Mouse (Mus musculus): ENCODE measurements around the gene Svep1. TPM values are rescaled to one million over a fixed set of nuclear protein-coding genes. Genes with fewer than 3 reads are reported as not detected.
A peak's percentile ranks its signal among the peaks of the same experiment; 100 is the strongest.

Svep1 gene
- polyA plus RNA-seq, 1 experiment from 2014 or later: 0.92 TPM

DNA sequence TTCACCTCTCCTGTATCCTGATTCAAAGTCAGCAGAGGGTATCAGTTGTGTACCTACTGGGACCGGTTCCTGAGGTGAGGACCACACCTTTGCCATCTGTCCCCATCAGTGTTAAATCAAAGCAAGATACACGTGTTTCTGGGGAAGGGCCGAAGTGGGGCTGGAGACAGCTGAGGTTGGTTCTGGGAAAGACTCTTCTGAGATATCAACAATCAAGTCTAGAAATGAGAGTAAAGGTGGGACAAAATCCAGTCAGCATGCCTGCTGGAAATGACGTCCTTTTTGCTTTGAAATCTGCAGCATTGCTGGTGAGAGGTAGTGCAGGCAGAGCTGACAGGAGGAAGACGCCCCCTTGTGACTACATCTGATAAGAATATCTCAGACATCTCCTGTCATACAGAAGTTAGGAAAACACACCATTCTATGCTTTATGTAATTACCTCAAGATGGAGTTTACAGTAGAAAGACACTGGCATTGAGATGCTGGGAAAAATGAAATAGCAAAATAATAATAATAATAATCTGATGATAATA, 4.0 kb upstream of the Svep1 start:
- Histone ChIP-seq H3K9ac (replicated peaks; ENCODE audit: low read length) (no peak overlapping the region), H3K27ac (replicated peaks; ENCODE audit: low read depth, low read length) (no peak overlapping the region), H3K4me1 (ENCODE audit: control insufficient read depth, insufficient read depth, low read length) (peaks cover 5% of the 10 kb centered on the region; the same call in 1 of the 2 replicates), H3K27me3 (ENCODE audit: control insufficient read depth, insufficient read depth, low read length) (peaks cover 14% of the 10 kb centered on the region), H3K4me3 (replicated peaks; ENCODE audit: low read depth, low read length) (no peak overlapping the region), H3K36me3 (ENCODE audit: control insufficient read depth, insufficient read depth, low read length) (no peaks in the 10 kb centered on the region), H3K9me3 (ENCODE audit: control insufficient read depth, low read length) (no peaks in the 10 kb centered on the region), H3K4me2 (ENCODE audit: low read length) (no peak overlapping the region)
- peak; percentile 21 for DNase-seq
- no peak for ATAC-seq (ENCODE audit: low FRiP score, low TSS enrichment)
- WGBS: 60% methylated on average over 5 of the region's 5 CpGs

DNA sequence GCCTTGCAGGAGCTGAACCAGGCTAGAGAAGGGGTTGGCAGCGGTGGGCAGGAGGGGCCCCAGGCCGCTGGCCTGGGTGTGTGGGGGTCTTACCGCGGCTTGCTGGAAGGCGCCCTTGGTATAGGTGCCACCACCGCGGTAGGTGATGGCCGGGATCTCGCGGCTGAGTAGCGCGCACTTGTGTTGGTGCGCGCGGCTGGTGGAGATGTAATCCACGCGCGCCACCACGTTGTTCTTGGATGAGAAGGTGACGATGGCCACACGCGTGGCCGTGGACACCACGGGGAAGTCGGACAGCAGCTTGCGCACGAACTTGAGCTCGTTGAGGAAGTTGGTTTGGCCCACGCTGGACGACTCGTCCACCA, 927 bp downstream of the Svep1 start:
- peaks cover 27% of the 10 kb centered on the region for H3K27me3 ChIP-seq (ENCODE audit: control insufficient read depth, insufficient read depth, low read length)
- peak; percentile 62 for DNase-seq
- H3K27ac ChIP-seq (replicated peaks; ENCODE audit: low read depth, low read length): no peak overlapping the region

DNA sequence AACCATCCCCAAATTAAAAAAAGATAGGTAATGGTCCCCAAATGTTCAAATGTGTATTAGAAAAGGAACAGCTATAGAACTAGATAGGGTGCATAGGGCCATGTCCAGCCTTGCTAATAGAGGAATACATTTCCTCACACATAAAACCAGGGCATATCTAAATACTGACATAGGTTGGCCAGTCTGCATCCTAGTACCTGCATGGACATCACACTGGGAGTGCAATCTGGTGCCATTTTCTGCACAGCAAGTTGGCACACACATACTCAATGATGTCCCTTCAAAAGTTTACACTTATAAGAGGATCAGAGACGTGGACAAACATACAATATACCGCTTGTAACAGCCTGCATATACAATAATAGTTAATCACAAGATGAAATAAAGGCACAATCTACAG, 5.0 kb downstream of the Svep1 start:
- no peak for DNase-seq
- Histone ChIP-seq H3K27ac (replicated peaks; ENCODE audit: low read depth, low read length) (no peak overlapping the region), H3K9ac (replicated peaks; ENCODE audit: low read length) (no peak overlapping the region), H3K4me1 (ENCODE audit: control insufficient read depth, insufficient read depth, low read length) (peaks cover 6% of the 10 kb centered on the region; the same call in 1 of the 2 replicates), H3K4me3 (replicated peaks; ENCODE audit: low read depth, low read length) (no peak overlapping the region), H3K27me3 (ENCODE audit: control insufficient read depth, insufficient read depth, low read length) (peaks cover 23% of the 10 kb centered on the region), H3K9me3 (ENCODE audit: control insufficient read depth, low read length) (no peaks in the 10 kb centered on the region), H3K4me2 (ENCODE audit: low read length) (no peak overlapping the region), H3K36me3 (ENCODE audit: control insufficient read depth, insufficient read depth, low read length) (no peaks in the 10 kb centered on the region)
- no peak for ATAC-seq (ENCODE audit: low FRiP score, low TSS enrichment)
- WGBS: 87% methylated on average over 2 of the region's 2 CpGs

More for the DNA sequence above, 927 bp downstream of the Svep1 start:
- Histone ChIP-seq H3K4me2 (ENCODE audit: low read length) (peak overlapping the region; percentile 89), H3K9ac (replicated peaks; ENCODE audit: low read length) (peak overlapping the region; percentile 48), H3K9me3 (ENCODE audit: control insufficient read depth, low read length) (no peaks in the 10 kb centered on the region), H3K36me3 (ENCODE audit: control insufficient read depth, insufficient read depth, low read length) (no peaks in the 10 kb centered on the region), H3K4me3 (replicated peaks; ENCODE audit: low read depth, low read length) (peak overlapping the region; percentile 46), H3K4me1 (ENCODE audit: control insufficient read depth, insufficient read depth, low read length) (peaks cover 6% of the 10 kb centered on the region; the same call in 1 of the 2 replicates)
- 0 out of 2 replicates have a peak, but pooled peaks have one; percentile 14 for ATAC-seq (ENCODE audit: low FRiP score, low TSS enrichment)
- WGBS: 1% methylated on average over 31 of the region's 31 CpGs

DNA sequence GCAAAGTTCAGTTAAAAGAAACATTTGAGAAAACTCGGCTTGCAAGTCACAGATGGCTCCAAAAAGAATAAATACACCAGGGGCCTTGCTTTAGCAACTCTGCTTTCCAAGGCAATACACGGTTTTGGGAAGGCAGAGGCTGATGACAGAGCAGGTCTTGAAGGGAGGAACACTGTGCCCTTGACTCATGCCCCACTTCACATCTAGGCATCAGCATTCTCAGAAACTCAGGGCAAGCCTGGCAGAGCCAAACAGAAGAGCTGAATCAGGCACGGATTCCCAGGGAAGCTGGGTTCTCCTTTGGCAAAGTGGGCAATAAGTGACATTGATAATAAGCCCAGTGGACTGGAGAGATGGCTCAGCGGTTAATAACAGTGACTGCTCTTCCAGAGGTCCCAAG, 5.8 kb downstream of the Svep1 start:
- ATAC-seq (ENCODE audit: low FRiP score, low TSS enrichment) (no peak), DNase-seq (no peak)
- Histone ChIP-seq H3K9ac (replicated peaks; ENCODE audit: low read length) (no peak overlapping the region), H3K4me3 (replicated peaks; ENCODE audit: low read depth, low read length) (no peak overlapping the region), H3K36me3 (ENCODE audit: control insufficient read depth, insufficient read depth, low read length) (no peaks in the 10 kb centered on the region), H3K4me1 (ENCODE audit: control insufficient read depth, insufficient read depth, low read length) (peaks cover 2% of the 10 kb centered on the region; the same call in 1 of the 2 replicates), H3K27ac (replicated peaks; ENCODE audit: low read depth, low read length) (no peak overlapping the region), H3K4me2 (ENCODE audit: low read length) (no peak overlapping the region), H3K27me3 (ENCODE audit: control insufficient read depth, insufficient read depth, low read length) (peaks cover 14% of the 10 kb centered on the region), H3K9me3 (ENCODE audit: control insufficient read depth, low read length) (no peaks in the 10 kb centered on the region)
- 80% methylated on average over 4 of the region's 4 CpGs for WGBS

DNA sequence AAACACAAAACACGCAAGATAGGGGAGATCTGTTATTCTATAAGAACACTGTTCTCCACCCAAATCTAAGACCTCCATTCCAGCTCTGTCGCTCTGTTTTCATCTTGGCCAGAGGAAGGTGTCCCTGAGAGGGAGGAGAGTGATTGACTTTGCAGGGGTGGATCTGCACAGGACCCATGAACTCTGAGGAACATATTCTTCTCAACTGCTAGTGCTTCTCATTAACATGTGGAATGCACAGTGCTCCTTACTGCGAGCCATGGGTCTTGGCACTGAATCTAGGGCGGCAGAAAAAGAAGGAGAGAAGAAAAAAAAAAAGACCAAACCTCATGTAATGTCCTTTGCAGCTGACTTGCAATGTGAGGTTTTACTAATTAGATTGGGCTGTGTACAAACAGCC, 9.4 kb downstream of the Svep1 start:
- Histone ChIP-seq H3K36me3 (ENCODE audit: control insufficient read depth, insufficient read depth, low read length) (no peaks in the 10 kb centered on the region), H3K27ac (replicated peaks; ENCODE audit: low read depth, low read length) (no peak overlapping the region), H3K27me3 (ENCODE audit: control insufficient read depth, insufficient read depth, low read length) (no peaks in the 10 kb centered on the region), H3K4me3 (replicated peaks; ENCODE audit: low read depth, low read length) (no peak overlapping the region), H3K9ac (replicated peaks; ENCODE audit: low read length) (no peak overlapping the region), H3K4me2 (ENCODE audit: low read length) (no peak overlapping the region), H3K9me3 (ENCODE audit: control insufficient read depth, low read length) (no peaks in the 10 kb centered on the region), H3K4me1 (ENCODE audit: control insufficient read depth, insufficient read depth, low read length) (no peaks in the 10 kb centered on the region)
- WGBS: 93% methylated on average over 4 of the region's 4 CpGs
- no peak for ATAC-seq (ENCODE audit: low FRiP score, low TSS enrichment)
- no peak for DNase-seq

DNA sequence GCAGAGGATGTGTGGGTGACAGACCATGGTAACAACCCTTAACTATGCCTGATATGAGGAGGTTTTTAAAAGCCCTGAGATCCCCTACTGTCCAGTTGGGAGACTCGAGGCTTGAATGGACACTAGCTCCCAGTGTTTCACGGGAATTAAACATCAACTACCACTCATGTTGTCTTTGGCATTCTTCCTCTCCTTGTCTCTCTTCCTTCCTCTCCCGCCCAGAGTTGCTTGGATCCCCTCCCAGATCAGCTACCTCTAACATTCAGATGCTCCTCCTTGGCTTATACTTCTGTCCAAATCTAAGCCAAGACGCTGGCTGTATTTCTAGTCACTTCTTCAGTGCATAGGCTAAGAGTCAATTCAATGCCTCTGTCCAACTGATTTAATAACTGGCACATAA, 9.9 kb downstream of the Svep1 start:
- Histone ChIP-seq H3K4me1 (ENCODE audit: control insufficient read depth, insufficient read depth, low read length) (no peaks in the 10 kb centered on the region), H3K4me3 (replicated peaks; ENCODE audit: low read depth, low read length) (no peak overlapping the region), H3K4me2 (ENCODE audit: low read length) (no peak overlapping the region), H3K36me3 (ENCODE audit: control insufficient read depth, insufficient read depth, low read length) (no peaks in the 10 kb centered on the region), H3K9ac (replicated peaks; ENCODE audit: low read length) (no peak overlapping the region), H3K9me3 (ENCODE audit: control insufficient read depth, low read length) (no peaks in the 10 kb centered on the region), H3K27me3 (ENCODE audit: control insufficient read depth, insufficient read depth, low read length) (no peaks in the 10 kb centered on the region), H3K27ac (replicated peaks; ENCODE audit: low read depth, low read length) (no peak overlapping the region)
- no peak for DNase-seq
- ATAC-seq (ENCODE audit: low FRiP score, low TSS enrichment): no peak
- 83% methylated on average over 4 of the region's 4 CpGs for WGBS

DNA sequence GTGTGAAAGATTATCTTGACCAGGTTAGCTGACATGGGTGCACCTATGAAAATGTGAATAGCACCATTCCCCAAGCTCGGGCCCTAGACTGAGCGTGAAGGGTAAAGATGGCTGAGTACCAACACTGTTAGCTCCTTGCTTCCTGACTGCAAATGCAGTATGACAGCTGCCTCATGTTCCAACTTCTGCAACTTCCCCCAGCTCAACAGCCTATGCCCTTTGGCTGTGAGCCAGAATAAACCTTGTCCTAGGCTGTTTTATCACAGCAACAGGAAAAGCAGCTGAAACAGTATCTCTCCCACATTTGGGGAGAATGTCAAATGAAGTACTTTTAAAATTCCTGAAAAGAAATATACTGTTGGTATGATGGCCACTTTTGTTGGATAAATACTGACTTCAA, 10.7 kb downstream of the Svep1 start:
- H3K4me3 ChIP-seq (replicated peaks; ENCODE audit: low read depth, low read length): no peak overlapping the region
- ATAC-seq (ENCODE audit: low FRiP score, low TSS enrichment): no peak
- no peaks in the 10 kb centered on the region for H3K27me3 ChIP-seq (ENCODE audit: control insufficient read depth, insufficient read depth, low read length)
- no peaks in the 10 kb centered on the region for H3K9me3 ChIP-seq (ENCODE audit: control insufficient read depth, low read length)
- H3K4me1 ChIP-seq (ENCODE audit: control insufficient read depth, insufficient read depth, low read length): no peaks in the 10 kb centered on the region
- H3K27ac ChIP-seq (replicated peaks; ENCODE audit: low read depth, low read length): no peak overlapping the region
- H3K36me3 ChIP-seq (ENCODE audit: control insufficient read depth, insufficient read depth, low read length): no peaks in the 10 kb centered on the region
- no peak overlapping the region for H3K9ac ChIP-seq (replicated peaks; ENCODE audit: low read length)
- DNase-seq: no peak
- 93% methylated on average over 2 of the region's 2 CpGs for WGBS
- H3K4me2 ChIP-seq (ENCODE audit: low read length): no peak overlapping the region

DNA sequence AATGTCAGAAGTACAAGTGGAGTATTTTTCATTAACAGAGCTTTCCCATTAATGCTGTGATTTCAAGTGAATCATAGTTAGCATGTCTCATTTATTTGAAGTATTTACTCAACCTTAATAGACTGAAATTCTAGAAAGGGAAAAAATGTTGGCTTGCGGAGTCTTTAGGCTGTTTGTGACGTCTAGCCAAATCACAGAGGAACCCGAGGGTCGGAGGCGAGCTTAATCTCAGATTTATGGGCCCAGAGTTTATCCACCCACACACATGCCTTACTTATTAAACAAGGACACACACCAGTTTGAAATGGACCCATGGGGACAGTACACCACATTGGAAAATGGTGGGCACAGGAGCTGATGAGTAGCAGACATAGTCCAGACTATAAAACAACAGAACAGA, 17.4 kb downstream of the Svep1 start:
- Histone ChIP-seq H3K4me3 (replicated peaks; ENCODE audit: low read depth, low read length) (no peak overlapping the region), H3K9ac (replicated peaks; ENCODE audit: low read length) (no peak overlapping the region), H3K4me2 (ENCODE audit: low read length) (no peak overlapping the region), H3K9me3 (ENCODE audit: control insufficient read depth, low read length) (no peaks in the 10 kb centered on the region), H3K27ac (replicated peaks; ENCODE audit: low read depth, low read length) (no peak overlapping the region), H3K4me1 (ENCODE audit: control insufficient read depth, insufficient read depth, low read length) (no peaks in the 10 kb centered on the region), H3K27me3 (ENCODE audit: control insufficient read depth, insufficient read depth, low read length) (no peaks in the 10 kb centered on the region), H3K36me3 (ENCODE audit: control insufficient read depth, insufficient read depth, low read length) (no peaks in the 10 kb centered on the region)
- ATAC-seq (ENCODE audit: low FRiP score, low TSS enrichment) (no peak), DNase-seq (no peak)
- 90% methylated on average over 5 of the region's 5 CpGs for WGBS

DNA sequence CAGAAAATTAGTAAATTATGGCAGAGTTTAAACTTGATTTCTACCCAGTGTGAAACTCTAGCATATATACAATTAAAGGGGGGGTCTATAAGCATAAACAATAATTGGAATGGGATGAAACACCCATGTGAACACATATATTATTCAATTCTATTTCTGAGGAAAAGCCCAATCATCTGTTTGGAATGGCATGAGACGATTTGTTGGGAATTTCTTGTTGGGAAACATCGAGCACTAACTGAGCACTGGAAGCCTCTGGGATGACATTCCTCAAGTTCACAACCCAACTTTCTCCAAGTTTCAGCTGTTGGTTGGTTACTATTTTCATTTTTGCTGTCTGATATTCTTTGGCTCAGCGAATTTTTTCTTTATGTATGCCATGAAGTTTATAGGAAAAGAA, 21.3 kb downstream of the Svep1 start:
- ATAC-seq (ENCODE audit: low FRiP score, low TSS enrichment) (no peak), DNase-seq (no peak)
- no peaks in the 10 kb centered on the region for H3K9me3 ChIP-seq (ENCODE audit: control insufficient read depth, low read length)
- no peaks in the 10 kb centered on the region for H3K4me1 ChIP-seq (ENCODE audit: control insufficient read depth, insufficient read depth, low read length)
- H3K27me3 ChIP-seq (ENCODE audit: control insufficient read depth, insufficient read depth, low read length): no peaks in the 10 kb centered on the region
- H3K4me2 ChIP-seq (ENCODE audit: low read length): no peak overlapping the region
- no peak overlapping the region for H3K9ac ChIP-seq (replicated peaks; ENCODE audit: low read length)
- no peak overlapping the region for H3K4me3 ChIP-seq (replicated peaks; ENCODE audit: low read depth, low read length)
- H3K27ac ChIP-seq (replicated peaks; ENCODE audit: low read depth, low read length): no peak overlapping the region
- no peaks in the 10 kb centered on the region for H3K36me3 ChIP-seq (ENCODE audit: control insufficient read depth, insufficient read depth, low read length)
- 80% methylated on average over 3 of the region's 3 CpGs for WGBS
